Mouse (Mus musculus): ENCODE measurements around the gene Plekha4.
"Not testable (repeated sequence)": the region's sequence is repeated elsewhere in the genome, so short reads cannot be mapped to it uniquely, and the experiment has no call there.

Gene Plekha4

GRCm38 (mm10) chr7:45525809-45526473, at the start of gene Plekha4, which contains the start of gene Ppp1r15a:
Gene Plekha4 (plus strand): TSS chr7:45526330.
Gene Ppp1r15a (minus strand): TSS chr7:45526268.
- DNase-seq (ENCODE audit: inconsistent age in 2 of 2, low spot score in 1 of 2), result peak; percentile 96 to 100

- peak in 1 of 2 experiments; percentile 5 for DNase-seq (ENCODE audit: inconsistent age in 2 of 2, low spot score in 1 of 2)
Measured at GRCm38 (mm10) chr7:45476453-45476852, 49.7 kb upstream of the Plekha4 start.

- peak; percentile 66 to 87 for DNase-seq (ENCODE audit: inconsistent age in 2 of 2, low spot score in 1 of 2)
Measured at GRCm38 (mm10) chr7:45477003-45477402, 49.1 kb upstream of the Plekha4 start.

DNA sequence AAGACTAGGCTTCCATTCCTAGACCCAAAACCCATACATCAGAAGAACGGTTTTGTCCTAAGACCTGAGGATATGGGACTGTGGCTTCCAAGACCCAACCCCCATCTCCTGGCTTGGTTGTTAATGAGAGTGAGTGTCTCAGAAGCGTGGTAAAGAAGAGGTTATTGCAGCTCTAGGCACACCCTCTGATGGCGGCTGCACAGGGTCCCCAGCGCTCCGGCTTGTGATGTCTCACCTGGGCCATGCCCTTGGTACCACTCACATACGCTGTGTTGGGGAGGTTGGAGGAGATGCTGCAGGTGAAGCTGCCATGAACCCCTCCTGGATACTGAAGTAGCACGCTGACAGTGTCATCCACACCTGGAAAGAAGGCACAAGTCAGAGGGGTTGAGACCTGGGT, 47.4 kb upstream of the Plekha4 start:
- DNase-seq (ENCODE audit: inconsistent age in 2 of 2, low spot score in 1 of 2), result no peak

GRCm38 (mm10) chr7:45480310-45480709, 45.8 kb upstream of the Plekha4 start:
- DNase-seq (ENCODE audit: inconsistent age in 2 of 2, low spot score in 1 of 2), result not testable (repeated sequence)

GRCm38 (mm10) chr7:45481374-45481927, 44.7 kb upstream of the Plekha4 start, which contains the start of gene Tulp2:
Gene Tulp2 (plus strand): TSS chr7:45481877.
- DNase-seq (ENCODE audit: inconsistent age in 2 of 2, low spot score in 1 of 2), result peak; percentile 60 to 82

GRCm38 (mm10) chr7:45482166-45482565, 44.0 kb upstream of the Plekha4 start:
- no peak for DNase-seq (ENCODE audit: inconsistent age in 2 of 2, low spot score in 1 of 2)

DNA sequence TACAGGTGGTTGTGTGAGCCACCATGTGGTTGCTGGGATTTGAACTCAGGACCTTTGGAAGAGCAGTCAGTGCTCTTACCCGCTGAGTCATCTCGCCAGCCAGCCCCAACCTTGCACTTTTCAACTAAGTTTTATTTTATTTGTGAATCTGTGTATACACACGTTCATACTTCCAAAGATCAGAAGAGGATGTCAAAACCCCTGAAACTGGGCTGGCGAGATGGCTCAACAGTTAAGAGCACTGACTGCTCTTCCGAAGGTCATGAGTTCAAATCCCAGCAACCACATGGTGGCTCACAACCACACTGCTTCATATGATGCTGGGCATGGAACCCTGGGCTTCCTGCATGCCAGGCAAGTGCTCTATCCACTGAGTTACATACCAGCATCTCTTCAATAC, 41.1 kb upstream of the Plekha4 start:
- peak in 1 of 2 experiments; percentile 78 for DNase-seq (ENCODE audit: inconsistent age in 2 of 2, low spot score in 1 of 2)

GRCm38 (mm10) chr7:45486158-45486557, 40.0 kb upstream of the Plekha4 start:
- no peak for DNase-seq (ENCODE audit: inconsistent age in 2 of 2, low spot score in 1 of 2)

DNA sequence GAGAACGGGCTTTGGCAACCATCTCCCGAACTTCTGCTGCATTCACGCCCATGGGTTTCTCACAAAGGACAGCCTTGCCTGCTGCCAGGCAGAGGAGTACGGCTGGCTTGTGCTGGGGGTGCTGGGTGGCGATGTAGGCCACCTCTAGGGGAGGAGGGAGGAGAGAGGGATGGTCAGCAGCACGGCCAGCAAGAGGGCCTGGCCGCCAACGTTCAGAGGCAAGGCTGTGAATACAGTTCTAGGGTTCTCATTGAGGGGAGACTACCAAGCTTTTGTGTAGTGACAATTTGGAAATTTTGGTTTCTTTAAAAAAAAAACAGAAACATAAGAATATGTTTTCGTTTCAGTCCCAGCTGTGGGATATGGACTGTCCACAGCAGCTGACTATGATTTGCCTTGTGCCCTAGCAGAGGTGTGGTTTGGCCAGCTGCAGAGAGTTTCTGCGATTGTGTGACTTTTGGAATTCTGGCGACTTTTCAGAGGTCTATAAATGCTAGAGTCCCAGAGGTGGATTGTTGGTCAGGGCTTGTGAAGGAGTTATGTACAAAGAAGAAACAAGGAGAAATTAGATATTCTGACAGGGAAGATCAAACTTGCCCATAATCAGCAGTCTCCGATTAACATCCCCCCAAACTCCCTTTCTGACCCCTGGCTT, 39.2 kb upstream of the Plekha4 start, which contains the start of gene Gm45808:
TSS of gene Gm45808 (minus strand) at position 51 of the 655 bp plus-strand sequence.
- no peak for DNase-seq (ENCODE audit: inconsistent age in 2 of 2, low spot score in 1 of 2)

- DNase-seq (ENCODE audit: inconsistent age in 2 of 2, low spot score in 1 of 2), result peak; percentile 47 to 74
Measured at GRCm38 (mm10) chr7:45487861-45488292, 38.3 kb upstream of the Plekha4 start.

DNA sequence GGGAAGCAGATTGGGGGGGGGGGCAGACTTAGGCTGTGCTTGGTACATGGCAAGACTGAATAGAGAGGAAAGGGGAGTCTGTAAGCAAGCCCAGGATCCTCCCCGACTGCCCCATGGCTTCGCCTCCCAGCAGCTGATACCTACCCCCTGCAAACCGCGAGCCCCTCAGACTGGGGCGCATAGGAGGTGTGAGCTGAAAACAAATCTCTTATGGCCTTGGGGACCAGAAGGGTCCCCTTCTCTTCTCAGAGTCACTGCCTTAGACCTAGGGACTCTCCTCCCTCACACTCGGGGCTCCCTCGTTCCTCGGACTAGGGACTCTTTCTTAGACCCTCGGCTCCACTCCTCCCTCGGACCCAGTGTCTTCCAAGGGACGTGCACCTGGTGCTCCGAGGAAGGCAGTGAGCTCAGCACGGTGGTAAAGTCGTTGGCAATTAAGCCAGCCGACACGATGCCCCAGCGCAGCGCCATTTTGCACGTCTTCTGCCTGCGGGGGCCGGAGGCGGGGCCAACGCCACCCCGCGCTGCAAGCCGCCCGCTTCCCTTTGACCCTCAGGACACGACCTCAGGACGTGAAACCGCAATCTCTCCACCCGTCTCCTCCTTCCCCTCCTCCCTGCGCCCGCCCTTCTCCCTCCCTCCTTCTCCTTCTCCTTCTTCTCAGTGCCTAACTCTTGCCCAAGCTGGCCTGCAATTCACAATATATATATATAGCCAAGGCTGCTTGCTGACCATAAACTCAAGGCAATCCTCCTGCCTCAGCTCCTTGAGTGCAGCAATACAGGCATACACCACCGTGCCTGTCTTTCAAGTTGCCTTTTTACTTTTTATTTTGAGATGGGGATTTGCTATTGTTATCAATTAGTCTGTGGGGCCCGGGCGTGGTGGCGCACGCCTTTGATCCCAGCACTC, 37.6 kb upstream of the Plekha4 start, which contains the start of gene Dhdh:
TSS of gene Dhdh (minus strand) at position 513 of the 912 bp plus-strand sequence.
- peak; percentile 87 to 93 for DNase-seq (ENCODE audit: inconsistent age in 2 of 2, low spot score in 1 of 2)

DNA sequence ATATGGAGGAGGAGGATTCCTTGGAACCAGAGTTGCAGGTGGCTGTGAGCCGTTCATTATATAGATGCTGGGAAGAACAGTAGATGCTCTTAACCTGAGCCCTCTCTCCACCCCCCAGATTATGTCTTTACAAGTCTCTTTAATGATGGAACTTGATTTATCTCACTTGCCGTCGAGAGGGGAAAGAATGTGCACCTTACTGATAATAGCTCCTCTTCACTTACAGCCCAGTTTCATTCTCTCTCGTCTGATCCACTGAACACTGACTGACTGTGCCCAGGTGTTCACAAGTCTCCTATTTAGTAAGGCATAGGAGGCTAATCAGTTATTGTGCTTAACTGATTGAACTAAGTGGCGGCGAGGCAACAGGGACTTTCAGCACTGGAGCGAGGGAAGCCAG, 36.6 kb upstream of the Plekha4 start:
- DNase-seq (ENCODE audit: inconsistent age in 2 of 2, low spot score in 1 of 2), result no peak

DNA sequence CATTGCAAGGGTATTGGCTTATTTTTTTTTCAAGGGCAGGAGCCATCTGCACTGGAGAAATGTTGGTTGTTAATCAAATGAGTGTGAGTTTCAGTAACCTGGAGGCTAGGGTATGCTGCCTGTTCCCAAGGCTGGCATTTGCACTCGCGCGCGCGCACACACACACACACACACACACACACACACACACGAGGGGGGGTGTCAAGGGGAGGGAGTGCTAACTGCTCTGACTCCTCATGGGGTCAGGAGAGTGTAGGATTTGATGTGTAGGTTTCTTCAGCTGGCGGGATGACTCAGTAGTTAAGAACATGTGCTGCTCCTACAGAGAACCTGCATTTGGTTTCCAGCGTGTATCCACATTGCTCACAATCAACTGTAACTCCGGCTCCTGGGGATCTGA, 35.3 kb upstream of the Plekha4 start:
- DNase-seq (ENCODE audit: inconsistent age in 2 of 2, low spot score in 1 of 2), result peak; percentile 47 to 67

GRCm38 (mm10) chr7:45491264-45491663, 34.9 kb upstream of the Plekha4 start:
- DNase-seq (ENCODE audit: inconsistent age in 2 of 2, low spot score in 1 of 2), result peak; percentile 65 to 83

GRCm38 (mm10) chr7:45492225-45492844, 33.8 kb upstream of the Plekha4 start:
- no peak for DNase-seq (ENCODE audit: inconsistent age in 2 of 2, low spot score in 1 of 2)

DNA sequence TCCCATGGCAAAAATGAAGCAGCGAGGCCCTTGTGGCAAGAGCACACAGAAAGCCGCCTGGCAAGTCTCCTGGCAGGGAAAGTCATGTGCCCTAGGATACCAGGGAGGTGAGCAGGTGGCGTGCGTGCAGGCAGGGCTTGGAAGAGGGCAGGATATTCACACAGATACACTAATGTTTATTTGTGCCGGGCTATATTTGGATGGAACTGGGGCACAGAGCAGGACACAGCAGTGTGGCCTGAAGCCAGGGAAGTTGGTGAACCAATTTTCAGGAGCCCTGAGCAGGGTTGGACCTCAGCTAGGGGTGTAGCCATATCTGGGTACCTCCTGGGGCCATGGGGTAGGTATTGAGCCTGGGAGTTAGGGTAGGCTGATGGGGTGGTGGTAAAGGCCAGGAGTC, 33.2 kb upstream of the Plekha4 start:
- DNase-seq (ENCODE audit: inconsistent age in 2 of 2, low spot score in 1 of 2), result no peak

- DNase-seq (ENCODE audit: inconsistent age in 2 of 2, low spot score in 1 of 2), result no peak
Measured at GRCm38 (mm10) chr7:45494548-45494947, 31.6 kb upstream of the Plekha4 start.

- DNase-seq (ENCODE audit: inconsistent age in 2 of 2, low spot score in 1 of 2), result no peak
Measured at GRCm38 (mm10) chr7:45498427-45498826, 27.7 kb upstream of the Plekha4 start.

GRCm38 (mm10) chr7:45507583-45507982, 18.5 kb upstream of the Plekha4 start:
- no peak for DNase-seq (ENCODE audit: inconsistent age in 2 of 2, low spot score in 1 of 2)

All from adrenal gland, adult (tissue).